Mouse (Mus musculus) cortical plate, adult 2 months (tissue): ENCODE data around the gene Zscan10. TPM values are rescaled to one million over a fixed set of nuclear protein-coding genes. Genes with fewer than 3 reads are reported as not detected.

Source experiments
- H3K27ac ChIP-seq: fragments of 200-500 bp; 2 replicates; pipeline ENCODE4 v1.5.1; 2012; ENCODE audit warnings: low read length, control low read depth, inconsistent platforms; ENCODE audit not compliant: insufficient read depth
- H3K4me1 ChIP-seq: fragments of 200-500 bp; 2 replicates; pipeline ENCODE4 v1.6.1; 2011; ENCODE audit warnings: low read length; ENCODE audit not compliant: control insufficient read depth, insufficient read depth
- H3K4me3 ChIP-seq: fragments of 200-500 bp; 2 replicates; pipeline ENCODE4 v1.5.1; 2011; ENCODE audit warnings: mild to moderate bottlenecking, low read length, control low read depth; ENCODE audit not compliant: insufficient read depth
- CTCF ChIP-seq: fragments of 200-500 bp; IDR thresholded peaks from 2 replicates; pipeline ENCODE4 v1.5.1; 2011; ENCODE audit warnings: mild to moderate bottlenecking, control low read depth, low read length; ENCODE audit not compliant: insufficient read depth; ENCODE audit errors: extremely low read depth
- POLR2A ChIP-seq: fragments of 200-500 bp; IDR thresholded peaks from 2 replicates; pipeline ENCODE4 v1.6.1; 2011; ENCODE audit warnings: mild to moderate bottlenecking, low read length, control low read depth; ENCODE audit not compliant: insufficient read depth; ENCODE audit errors: extremely low read depth
- polyA plus RNA-seq: library from polyadenylated mRNA; depleted of rRNA; stranded (reverse); fragments of >200 nt; gene quantifications from 2 replicates; pipeline ENCODE4 v1.2.3, GENCODE M21; 2012

The Zscan10 gene
- polyA plus RNA-seq, 1 experiment, result not detected

DNA sequence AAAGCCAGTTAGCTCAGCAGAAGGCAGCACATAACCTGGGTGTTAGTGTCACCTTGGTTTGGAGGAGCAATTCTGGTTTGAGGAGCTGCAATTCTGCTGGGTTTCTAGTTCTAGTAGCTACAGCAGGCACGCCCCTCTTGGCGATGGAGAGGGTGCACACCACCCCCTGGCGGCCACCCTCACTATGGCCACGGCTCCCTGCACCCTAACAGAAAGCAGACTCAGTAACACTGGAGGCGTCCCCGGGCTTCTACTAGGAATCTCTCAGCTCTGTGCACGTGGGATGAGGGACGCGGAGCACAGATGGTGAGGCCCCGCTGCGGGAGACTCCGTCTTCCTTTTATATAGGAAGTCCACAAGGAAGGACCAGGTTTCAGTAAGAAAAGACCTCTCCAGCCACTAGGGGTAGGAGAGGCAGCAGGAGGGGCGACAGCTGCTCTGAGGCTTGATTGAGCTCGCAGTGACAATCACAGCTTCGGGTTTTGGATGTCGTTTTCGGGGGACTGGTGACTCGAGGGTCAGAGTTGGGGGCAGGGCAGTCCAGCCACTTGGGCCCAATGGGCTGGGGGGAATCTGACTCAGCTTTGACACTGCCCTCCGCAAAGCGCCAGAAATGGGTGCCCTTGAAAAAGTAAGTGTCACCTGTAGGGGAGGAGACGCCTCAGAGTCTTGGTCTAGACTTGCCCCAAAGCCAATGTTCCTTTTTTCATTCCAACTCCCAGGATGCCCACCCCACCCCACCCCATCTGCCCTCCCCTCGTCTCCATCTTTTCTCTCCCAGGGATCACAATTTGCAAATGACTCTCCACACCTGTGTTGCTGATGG lies 29.8 kb downstream of the Zscan10 start:
- TF ChIP-seq CTCF (peak; percentile 62), POLR2A (no peak)
- Histone ChIP-seq H3K27ac (no peak overlapping the region), H3K4me1 (no peaks in the 10 kb centered on the region), H3K4me3 (no peak overlapping the region)

DNA sequence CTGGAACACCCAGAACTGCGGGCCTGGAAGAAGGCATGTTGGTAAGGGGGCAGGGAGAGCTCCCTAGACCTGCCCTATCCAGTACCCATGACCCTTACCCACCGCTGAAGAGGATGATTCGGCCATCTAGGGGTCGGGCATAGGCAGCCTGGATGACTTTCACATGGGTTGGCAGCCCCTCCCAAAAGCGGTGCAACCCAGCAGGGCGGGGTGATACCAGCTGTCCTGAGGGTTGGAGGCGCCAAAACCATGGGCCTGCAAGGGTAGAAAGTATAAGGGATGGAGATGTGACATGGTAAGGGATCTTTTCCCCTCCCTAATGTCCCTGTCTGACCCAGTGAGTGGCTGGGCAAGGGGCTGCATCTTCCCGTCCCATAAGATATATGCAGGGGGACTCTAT lies 30.6 kb downstream of the Zscan10 start:
- no peak for TF ChIP-seq CTCF
- TF ChIP-seq POLR2A, result no peak
- H3K4me3 ChIP-seq, result no peak overlapping the region
- H3K27ac ChIP-seq, result no peak overlapping the region
- H3K4me1 ChIP-seq, result no peaks in the 10 kb centered on the region

DNA sequence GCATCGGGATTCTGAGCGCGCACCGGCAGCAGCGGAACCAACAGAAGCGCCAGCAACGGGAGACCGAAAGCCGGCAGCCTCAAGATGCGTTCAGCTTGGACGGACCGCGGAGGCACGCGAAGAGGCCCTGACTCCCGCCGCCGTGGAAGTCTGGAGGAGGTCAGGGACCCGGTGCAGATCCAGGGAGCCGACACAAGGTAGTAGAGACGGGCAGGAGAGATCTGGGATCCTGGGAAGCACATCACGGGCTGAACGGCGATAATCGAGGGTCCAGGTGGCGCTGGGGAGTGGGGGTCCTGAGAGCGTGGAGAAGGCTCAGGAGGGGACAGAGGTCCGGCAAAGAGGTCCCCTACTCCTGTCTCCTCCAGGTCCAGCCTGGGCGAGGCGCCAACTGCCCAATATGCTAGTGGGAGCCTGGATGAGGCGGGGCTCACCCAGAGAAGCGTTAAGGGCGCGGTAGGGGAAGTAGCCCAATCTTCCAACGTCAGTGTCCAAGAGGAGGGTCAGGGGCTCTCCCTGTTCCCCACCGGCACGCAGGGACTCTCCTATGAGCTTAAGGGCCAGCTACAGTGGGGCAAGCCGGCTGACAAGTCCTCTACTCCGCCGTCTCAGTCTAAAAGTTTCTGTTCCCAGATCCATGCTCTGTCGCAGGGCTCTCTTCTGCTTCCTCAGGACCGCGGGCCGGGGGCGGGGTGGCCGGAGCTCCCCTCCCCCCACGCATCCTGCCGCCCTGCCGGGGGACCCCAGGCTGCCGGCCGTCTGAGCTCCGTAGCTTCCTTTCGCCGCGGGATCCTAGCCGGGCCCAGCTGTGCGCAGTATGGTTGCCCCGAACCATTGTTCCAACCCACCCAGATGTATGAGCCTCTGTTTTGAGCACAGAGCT lies 44.2 kb downstream of the Zscan10 start, which contains the start of gene Mmp25:
Gene Mmp25, minus strand, starts transcription at position 665 of the 883 bp plus-strand sequence.
- H3K4me3 ChIP-seq, result peak within 1 kb of the TSS; percentile 22; the same call in 1 of the 2 replicates
- TF ChIP-seq CTCF (no peak), POLR2A (no peak)
- H3K4me1 ChIP-seq, result no peaks in the 10 kb centered on the region
- no peak within 1 kb of the TSS for H3K27ac ChIP-seq

- Histone ChIP-seq H3K4me1 (no peaks in the 10 kb centered on the region), H3K4me3 (no peak overlapping the region), H3K27ac (no peak overlapping the region)
- no peak for TF ChIP-seq POLR2A
- TF ChIP-seq CTCF, result no peak
These were observed 45.2 kb downstream of the Zscan10 start for GRCm38 (mm10) chr17:23645894-23646293.

- H3K4me1 ChIP-seq, result no peaks in the 10 kb centered on the region
- no peak overlapping the region for H3K4me3 ChIP-seq
- H3K27ac ChIP-seq, result no peak overlapping the region
- no peak for TF ChIP-seq CTCF
- TF ChIP-seq POLR2A, result no peak
These were observed 50.7 kb downstream of the Zscan10 start for GRCm38 (mm10) chr17:23651363-23651762.

DNA sequence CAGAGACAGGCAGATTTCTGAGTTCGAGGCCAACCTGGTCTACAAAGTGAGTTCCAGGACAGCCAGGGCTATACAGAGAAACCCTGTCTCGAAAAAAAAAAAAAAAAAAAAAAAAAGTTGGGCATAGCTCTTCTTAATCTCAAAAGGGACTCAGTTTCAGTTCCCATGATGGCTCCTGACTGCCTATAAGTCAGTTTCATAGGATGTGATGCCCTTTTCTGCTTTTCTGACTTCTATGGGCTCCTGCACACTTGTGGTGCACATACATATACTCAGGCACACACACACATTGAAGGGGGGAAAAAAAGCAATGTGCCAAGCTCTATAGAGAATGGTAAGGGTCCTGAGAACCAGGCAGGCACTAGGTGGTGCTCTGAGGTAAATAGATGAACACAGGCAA lies 52.7 kb downstream of the Zscan10 start:
- H3K27ac ChIP-seq, result no peak overlapping the region
- no peaks in the 10 kb centered on the region for H3K4me1 ChIP-seq
- H3K4me3 ChIP-seq, result no peak overlapping the region
- TF ChIP-seq POLR2A (no peak), CTCF (no peak)

DNA sequence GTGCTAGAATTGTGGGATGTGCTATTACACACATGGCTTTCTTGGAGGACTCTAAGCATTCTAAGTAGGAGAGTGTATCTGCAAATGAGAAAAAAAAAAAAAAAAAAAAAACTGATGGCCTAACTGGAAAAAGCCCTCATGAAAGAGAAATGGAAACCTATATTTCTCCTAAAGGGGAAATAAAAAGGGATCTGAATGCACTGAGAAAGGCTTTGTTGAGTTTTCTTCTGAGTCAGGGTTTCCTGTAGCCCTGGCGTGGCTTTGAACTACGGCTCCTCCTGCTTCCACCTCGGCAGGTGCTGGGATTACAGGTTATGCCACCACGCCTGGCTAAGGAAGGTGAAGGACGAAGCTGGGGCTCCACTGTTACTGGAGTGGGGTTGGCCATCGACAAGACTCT lies 53.3 kb downstream of the Zscan10 start:
- no peak overlapping the region for H3K4me3 ChIP-seq
- no peak for TF ChIP-seq CTCF
- TF ChIP-seq POLR2A, result no peak
- no peaks in the 10 kb centered on the region for H3K4me1 ChIP-seq
- H3K27ac ChIP-seq, result no peak overlapping the region

GRCm38 (mm10) chr17:23654410-23654809 lies 53.8 kb downstream of the Zscan10 start:
- no peak overlapping the region for H3K4me3 ChIP-seq
- no peaks in the 10 kb centered on the region for H3K4me1 ChIP-seq
- no peak for TF ChIP-seq CTCF
- no peak for TF ChIP-seq POLR2A
- H3K27ac ChIP-seq, result no peak overlapping the region

GRCm38 (mm10) chr17:23658450-23658849 lies 57.8 kb downstream of the Zscan10 start:
- Histone ChIP-seq H3K4me1 (no peaks in the 10 kb centered on the region), H3K4me3 (no peak overlapping the region), H3K27ac (no peak overlapping the region)
- TF ChIP-seq POLR2A, result no peak
